Mouse (Mus musculus) ovary, postnatal 14 days (tissue): ENCODE data around the gene Krtap3-2.
A peak's percentile ranks its signal among the peaks of the same experiment; 100 is the strongest.
"Not testable (repeated sequence)": the region's sequence is repeated elsewhere in the genome, so short reads cannot be mapped to it uniquely, and the experiment has no call there.

Source experiments
- DNase-seq: peaks from one replicate; pipeline ENCODE4 v3.0.0; 2022; ENCODE audit warnings: low spot score

Krtap3-2 gene

DNA sequence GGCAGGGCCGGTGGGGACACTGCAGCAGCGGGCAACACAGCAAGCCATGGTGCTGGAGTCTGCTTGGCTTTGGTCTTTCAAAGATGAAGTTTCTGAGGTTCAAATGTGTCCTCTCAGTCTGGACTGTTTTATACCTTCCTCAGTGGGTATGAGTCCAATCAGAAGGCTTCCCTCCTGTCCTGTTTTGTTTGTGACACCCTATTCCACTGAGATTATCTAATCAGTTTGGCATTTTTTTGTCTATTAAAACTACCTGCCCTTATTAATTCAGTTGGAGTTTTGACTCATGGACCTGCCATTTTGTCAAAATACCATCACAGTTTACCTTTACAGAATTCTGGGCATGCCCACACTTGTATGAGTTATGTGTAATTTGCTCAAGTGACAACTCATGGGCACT is at the start of gene Krtap3-2:
Krtap3-2 (minus strand) TSS at position 101 of the 400 bp plus-strand sequence.
- DNase-seq: no peak

DNA sequence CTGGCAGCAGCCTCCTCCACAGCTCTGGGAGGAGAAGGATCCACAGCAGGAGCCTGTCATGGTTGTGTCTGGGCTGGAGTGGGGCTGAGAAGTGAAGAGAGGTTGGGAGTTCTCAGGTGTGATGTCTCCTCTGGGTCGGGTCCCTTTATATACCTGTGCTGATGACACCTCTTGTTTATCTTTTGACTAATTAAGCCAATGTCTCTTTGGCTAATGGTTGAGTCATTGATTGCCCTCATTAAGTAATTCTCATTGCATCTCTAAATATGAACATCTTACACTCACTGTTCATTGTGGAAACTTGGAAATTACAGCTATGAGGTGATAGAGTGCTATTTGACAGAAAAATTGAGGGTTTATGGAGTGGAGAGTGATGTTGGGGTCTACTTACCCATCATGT is 46.6 kb upstream of the Krtap3-2 start, which contains the start of gene Gm11938:
Gm11938 (minus strand) TSS at position 101 of the 400 bp plus-strand sequence.
- not testable (repeated sequence) for DNase-seq

DNA sequence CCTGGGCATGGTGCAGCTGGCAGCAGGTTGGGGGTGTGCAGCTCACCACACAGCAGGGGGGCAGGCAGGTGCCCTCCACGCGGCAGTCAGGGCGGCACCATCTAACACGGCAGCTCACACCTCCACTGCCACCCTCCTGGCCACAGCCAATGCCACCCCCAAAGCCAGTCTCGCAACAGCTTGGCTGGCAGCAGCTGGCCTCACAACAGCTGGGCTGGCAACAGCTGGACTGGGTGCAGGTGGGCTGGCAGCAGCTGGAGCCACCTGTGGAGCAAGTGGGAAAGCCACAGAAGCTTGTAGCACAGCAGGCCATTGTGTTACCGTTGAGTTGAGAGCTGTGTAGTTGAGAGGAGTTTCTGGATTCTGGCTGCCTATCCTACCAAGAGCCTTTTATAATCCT is 41.1 kb upstream of the Krtap3-2 start, which contains the start of gene Krtap9-3:
Krtap9-3 (minus strand) TSS at position 364 of the 400 bp plus-strand sequence.
- DNase-seq: not testable (repeated sequence)

DNA sequence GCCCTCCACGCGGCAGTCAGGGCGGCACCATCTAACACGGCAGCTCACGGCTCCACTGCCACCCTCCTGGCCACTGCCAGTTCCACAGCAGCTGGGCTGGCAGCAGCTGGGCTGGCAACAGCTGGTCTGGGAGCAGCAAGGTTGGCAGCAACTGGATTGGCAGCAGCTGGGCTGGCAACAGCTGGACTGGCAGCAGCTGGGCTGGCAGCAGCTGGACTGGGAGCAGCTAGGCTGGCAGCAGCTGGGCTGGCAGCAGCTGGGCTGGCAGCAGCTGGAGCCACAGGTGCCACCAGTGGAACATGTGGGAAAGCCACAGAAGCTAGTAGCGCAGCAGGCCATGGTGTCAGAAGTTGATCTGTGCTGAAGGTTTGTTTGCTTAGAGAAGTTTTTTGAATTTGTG is 34.3 kb upstream of the Krtap3-2 start, which contains the start of gene Krtap1-3:
Krtap1-3 (minus strand) TSS at position 359 of the 400 bp plus-strand sequence.
- no peak for DNase-seq

DNA sequence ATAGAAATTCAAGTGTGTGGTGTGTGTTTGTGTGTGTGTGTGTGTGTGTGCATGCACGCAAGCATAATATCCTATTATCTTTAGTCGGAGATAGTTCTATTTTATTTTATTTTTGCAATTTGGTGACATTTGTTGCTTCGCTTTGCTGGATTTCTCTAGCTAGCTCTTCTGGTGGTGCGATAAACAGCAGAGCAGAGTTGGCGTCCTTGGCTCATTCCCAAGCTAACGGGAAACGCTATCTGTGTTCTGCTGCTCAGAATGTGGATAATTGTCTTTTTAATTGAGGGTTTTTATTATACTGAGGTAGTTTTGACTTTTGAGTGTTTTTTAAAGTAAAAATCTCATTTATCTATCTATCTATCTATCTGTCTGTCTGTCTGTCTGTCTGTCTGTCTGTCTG is 28.4 kb upstream of the Krtap3-2 start:
- no peak for DNase-seq

DNA sequence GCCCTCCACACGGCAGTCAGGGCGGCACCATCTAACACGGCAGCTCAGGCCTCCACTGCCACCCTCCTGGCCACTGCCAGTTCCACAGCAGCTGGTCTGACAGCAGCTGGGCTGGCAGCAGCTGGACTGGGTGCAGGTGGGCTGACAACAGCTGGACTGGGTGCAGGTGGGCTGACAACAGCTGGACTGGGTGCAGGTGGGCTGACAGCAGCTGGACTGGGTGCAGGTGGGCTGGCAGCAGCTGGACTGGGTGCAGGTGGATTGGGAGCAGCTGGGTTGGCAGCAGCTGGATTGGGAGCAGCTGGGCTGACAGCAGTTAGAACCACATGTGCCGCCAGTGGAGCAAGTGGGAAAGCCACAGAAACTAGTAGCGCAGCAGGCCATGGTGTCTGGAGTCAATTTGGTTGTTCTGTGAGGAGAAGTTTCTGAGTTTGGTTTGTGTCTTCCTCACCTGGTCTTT is 26.6 kb upstream of the Krtap3-2 start, which contains the start of gene Krtap1-4:
Krtap1-4 (minus strand) TSS at position 410 of the 460 bp plus-strand sequence.
- no peak for DNase-seq

DNA sequence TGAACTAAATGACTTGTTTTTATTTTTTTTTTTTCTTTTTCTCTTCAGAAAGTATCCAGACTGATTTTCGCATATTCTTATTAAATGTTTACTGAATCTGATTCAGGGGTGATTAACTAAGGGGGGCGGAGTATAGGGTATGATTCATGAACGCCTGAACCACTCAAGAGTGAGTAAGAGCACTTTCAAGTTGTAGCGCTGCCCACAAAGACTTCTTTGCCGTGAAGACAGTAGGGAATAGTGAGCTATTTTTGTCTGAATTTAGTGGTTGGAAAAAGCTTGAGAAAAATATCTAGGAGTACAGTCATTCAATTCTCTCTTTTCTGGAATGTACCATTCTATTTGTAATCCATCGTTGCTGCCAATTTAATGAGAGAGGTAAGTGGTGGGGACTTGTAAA is 24.9 kb upstream of the Krtap3-2 start:
- no peak for DNase-seq

DNA sequence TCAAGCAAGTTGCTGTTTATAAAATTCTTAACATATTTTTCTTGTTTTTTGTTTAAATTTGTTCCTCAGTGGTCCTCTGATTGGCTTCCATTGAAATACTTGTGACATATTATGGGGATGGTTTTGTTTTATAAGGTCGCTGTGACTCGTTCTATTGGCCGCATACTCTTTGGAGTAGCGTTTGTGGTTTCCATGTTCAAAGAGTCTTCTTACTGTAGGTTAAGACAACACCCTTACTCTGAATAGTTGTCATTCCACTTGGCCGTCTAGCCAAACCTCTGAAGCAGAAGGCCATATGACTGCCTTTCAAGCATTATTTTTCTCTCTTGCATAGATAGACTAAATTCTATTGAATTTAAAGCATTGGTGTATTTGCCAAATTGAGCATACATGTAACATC is 24.4 kb upstream of the Krtap3-2 start:
- DNase-seq: no peak

DNA sequence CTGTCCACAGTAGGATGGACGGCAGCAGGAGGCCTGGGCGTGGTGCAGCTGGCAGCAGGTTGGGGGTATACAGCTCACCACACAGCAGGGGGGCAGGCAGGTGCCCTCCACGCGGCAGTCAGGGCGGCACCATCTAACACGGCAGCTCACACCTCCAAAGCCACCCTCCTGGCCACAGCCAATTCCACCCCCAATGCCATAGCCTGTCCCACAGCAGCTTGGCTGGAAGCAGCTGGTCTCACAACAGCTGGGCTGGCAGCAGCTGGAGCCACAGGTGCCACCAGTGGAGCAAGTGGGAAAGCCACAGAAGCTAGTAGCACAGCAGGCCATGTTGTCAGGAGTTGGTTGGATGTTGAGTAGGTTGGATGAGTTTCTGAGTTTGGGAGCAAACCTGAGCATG is 24.0 kb upstream of the Krtap3-2 start, which contains the start of gene Krtap1-5:
Krtap1-5 (minus strand) TSS at position 381 of the 400 bp plus-strand sequence.
- DNase-seq: no peak

DNA sequence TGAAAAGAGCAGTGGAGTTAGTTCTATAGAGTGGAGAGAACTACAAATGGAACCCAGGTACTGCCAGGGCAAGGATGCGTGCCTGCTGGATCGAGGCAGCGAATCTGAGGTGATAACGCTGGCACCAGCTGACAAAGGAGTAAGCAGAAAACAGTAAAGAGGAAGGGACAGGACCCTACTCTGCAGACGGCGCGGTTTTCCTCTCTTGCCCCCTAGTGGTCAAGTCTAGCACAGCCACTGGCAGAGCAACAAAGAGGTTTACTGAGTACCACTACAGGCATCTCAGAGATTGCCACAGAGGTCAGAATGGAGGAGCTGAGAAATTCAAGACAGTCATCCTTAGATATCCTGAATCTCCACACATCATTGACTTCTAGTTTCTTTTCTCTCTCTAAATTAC is 17.5 kb upstream of the Krtap3-2 start:
- DNase-seq: peak; percentile 71

DNA sequence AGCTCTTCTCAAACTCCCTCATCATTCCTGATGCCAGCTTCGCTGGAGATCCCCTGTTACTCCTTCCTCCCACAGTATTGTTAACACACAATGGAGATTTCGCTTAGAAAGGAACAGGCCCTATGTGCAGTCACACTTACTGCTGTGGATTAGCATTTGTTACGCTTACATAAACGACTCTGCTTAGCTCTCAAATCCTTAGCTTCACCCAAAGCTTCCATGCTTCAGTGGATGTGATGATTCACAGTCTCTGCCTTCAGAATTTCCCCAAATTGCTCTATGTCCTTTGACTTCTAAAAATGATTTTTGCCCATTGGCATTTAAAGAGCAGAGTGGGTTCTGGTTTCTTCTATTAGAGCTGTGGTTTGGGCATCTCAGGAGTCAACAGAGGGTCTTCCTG is 16.5 kb upstream of the Krtap3-2 start:
- DNase-seq: no peak

DNA sequence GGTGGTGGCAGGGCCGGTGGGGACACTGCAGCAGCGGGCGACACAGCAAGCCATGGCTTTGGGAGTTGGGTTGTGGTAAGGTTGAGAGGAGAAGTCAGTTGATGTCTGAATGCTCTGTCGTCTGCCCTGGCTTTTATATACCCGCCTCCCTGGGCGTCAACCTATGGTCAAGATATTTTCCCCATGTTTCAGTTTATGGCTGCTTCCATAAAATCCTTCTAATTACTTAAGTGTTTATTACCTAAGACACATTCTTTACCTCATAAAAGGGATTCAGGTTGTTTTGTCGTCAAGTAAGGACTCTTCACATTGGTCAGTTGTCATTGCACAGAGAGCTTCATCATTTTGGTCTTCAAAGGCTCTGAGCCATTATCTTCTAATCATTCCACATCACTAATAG is 9.9 kb upstream of the Krtap3-2 start, which contains the start of gene Krtap3-1:
Krtap3-1 (minus strand) TSS at position 101 of the 400 bp plus-strand sequence.
- no peak for DNase-seq

DNA sequence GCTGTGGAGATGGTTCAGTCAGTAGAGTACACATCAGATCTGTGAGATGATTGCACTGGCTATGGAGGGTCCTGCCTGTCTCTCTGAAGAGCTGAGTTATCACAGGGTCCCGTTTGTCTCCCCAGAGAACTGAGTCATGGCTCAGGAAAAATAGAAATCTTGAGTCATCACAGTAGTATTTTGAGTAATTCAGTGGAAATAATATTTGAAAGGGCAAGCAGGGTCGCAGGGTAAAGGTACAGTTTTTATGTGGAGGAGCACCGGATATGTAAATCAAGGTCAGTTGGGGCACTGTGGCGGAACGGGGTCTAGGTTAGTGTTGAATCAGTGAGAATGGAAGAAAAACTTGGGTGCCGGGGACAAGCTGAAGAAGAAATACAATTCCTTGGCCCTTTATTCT is 5.9 kb upstream of the Krtap3-2 start:
- no peak for DNase-seq

DNA sequence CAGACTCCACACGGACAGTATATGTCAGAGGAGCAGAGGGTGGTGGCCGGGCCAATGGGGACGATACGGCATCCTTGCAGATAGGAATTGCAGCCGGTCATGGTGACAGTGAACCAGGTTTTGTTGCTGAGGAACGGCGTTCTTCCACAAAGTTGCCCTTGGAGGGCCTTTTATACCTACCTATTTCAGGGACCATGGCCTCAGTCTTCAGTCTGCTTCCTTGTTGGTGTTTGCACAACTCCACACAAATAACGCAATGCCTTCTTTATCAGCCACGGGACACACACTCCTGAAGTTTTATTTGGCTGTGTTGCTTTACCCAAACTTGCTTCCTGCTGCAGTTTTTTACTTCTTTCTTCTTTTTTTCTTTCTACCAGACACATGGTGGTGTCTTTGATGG is 2.7 kb upstream of the Krtap3-2 start, which contains the start of gene Gm11939:
Gm11939 (minus strand) TSS at position 101 of the 400 bp plus-strand sequence.
- DNase-seq: no peak

DNA sequence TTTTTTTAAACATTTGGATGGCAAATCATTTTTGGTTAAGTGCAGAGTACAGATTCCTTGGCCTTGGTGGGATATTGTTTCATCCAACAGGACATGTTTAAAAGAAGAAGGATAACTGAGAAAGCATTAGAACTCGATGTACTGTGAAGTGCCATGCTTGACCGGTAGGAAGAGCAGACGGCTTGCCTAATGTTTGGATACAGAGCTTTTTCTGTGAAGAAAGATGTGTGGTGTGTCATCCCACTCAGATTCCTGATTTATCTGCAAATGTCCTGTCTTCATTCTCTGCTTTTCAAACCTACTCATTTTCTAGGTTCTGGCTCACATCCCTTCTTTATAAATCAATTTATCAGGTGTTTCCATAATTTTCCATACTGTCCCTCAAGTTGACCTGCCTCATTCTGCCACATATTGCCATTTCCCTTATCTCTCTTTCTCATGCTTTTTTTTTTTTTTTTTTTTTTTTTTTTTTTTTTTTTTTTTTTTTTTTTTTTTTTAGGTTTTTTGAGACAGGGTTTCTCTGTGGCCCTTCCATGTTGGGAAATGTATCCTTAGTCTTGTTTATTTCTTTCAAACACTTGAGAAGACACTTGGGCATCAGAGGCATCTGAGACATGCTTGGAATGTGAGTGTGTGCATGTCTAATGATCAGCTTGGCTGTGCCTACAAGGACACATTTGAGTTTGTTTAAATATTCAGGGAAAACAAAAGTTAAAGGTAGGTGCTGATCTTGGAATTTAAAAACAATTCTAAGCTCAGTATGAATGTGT is 1.5 kb upstream of the Krtap3-2 start:
- DNase-seq: no peak

DNA sequence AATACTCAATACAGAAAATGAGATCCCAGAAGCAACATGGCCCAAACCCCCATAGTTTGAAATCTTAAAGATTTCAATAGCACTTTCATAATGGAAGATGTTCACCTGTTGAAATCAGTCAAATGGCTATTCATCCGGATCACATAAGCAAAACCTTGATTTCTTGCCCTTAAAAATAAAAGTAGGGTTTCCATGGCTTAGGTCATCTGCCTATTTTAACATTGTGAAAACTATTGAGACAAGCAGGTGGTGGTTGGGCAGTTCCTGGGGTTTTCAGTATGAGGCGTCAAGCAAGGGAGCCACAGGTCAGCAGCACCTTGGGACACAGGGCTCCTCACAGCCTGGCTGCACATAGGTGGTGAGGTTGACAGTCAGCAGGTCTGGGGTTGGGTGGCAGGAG is 458 bp downstream of the Krtap3-2 start:
- no peak for DNase-seq

DNA sequence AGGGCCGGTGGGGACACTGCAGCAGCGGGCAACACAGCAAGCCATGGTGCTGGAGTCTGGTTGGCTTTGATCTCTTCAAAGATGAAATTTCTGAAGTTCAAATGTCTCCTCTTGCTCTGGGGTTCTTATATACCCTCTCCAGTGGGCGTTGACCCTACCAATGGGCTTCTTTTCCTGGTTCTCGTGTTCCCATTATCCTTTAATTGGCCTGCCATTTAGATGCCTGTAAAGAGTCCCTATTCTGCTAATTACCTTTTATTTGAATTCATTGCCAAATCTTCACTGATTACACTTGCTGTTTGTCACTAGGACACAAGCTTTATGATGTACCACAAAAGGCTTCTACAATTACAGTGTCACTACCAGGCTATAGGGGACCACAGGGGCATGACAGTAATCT is 5.9 kb downstream of the Krtap3-2 start, which contains the start of gene Krtap3-3:
Krtap3-3 (minus strand) TSS at position 101 of the 400 bp plus-strand sequence.
- no peak for DNase-seq

DNA sequence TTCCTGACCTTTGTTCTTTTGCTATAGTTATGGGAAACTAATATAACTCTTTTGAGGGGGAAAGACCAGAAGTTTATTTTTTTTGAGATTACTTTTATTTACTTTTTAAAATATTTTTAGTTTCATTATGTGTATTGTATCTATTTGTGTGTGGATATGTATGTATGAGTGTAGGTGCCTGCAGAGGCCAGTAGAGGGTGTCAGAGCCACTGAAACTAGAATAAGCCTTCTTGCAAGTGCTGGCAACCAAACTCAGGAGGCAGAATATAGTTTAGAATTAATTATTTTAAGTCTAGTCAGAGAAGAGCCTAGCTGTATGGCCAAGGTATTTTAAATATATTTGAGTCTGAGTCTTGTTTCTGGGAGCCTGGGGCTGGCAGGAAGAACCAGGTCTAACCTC is 8.8 kb downstream of the Krtap3-2 start:
- DNase-seq: no peak

DNA sequence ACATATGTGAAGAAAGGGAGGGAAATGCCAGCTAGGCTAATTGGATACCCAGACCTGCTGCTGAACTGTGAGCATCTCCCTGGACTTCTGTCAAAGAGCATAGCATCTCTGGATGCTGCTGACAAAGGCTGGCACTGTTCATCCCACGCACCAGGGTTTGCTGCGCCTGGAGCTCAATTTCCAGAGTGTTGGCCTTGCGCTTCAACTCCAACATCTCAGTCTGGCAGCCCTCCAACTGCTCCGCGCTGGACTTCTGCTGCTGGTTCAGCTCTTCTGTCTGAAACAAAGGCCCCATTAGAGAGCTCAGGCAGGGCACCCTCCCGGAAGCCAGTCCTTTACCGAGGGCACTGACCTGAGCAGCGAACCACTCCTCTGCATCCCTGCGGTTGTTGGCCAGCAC is 16.9 kb downstream of the Krtap3-2 start:
- peak; percentile 17 for DNase-seq

DNA sequence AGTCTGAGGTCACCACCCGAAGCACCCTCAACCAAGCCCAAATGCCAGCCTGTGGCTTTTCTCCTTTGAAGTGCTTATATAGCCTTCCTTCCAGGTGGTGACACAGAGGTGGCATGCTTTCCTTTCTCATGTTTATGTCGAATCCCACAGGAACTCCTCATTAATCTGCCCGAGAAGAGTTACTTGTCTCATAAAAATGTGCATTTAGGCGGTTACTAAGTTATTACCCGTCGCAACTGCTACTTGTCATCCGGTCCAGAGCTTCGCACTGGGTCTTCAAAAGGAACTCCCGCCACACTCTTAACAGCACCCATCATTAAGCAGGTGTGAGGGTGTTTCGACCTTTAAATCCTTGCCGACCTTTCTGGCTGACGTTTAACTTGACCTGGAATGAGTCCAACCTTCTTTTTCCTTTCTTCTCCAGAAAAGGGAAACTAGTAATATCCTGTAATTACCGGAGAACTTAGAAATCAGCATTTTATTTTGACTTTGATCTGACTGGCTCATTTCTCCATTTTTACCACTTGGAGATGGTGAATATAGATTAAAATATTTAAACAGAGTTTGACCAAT is 35.3 kb downstream of the Krtap3-2 start, which contains the start of gene Krt39:
Krt39 (minus strand) TSS at position 51 of the 573 bp plus-strand sequence.
- DNase-seq: no peak

DNA sequence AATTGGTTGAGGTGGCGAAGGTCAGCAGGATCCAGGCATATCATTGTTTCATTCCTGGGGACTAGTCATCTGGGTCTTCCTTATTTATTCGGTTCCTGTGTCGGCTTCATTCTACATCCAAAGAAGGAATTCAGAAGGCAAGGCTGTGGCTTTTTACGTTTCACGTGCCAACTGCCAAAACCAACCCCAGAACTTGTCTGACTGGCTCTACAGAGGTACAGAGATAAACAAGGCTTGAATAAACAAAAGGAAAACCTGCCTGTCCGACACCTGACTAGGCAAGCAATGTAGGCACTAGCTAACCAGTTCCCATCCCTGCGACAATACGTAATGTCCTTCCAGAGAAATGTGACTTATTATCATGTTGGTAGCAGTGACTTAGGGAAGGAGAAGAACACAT is 42.6 kb downstream of the Krtap3-2 start:
- DNase-seq: no peak
